Comparison of ENCODE assay signal across 8 mouse cellular contexts in the genomic region with DNA sequence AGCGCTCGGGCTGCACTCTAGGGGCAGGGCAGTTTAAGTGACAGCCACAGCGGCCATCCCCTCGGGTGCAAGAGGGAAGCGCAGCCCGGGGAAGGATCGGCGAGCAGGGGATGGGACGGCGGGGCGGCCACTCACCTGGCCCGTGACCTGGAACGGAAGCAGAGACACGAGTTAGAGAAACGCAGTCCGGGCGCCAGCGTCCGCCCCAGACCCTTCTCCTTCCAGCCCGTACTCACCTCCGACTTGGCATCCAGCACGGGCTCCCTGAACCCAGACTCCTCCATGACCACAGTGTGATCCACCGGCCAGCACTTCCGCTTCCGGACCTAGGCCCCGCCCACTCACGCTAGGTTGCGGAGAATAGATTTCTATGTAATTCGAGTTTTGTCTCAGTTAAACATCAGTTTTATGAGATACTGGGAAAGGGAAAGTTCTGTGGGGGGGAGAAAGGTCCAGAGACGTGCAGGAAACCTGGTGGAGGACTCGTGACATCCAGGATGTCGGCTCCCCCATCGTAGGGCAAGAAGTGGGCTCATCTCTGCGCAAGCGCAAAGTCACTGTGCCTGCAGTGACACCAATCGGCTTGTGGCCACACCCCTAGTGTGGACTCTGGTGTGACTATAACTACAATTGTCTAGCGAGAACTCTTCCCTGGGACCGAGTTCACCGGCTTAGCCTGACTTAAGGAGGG. TPM values are rescaled to one million over a fixed set of nuclear protein-coding genes. Genes with fewer than 3 reads are reported as not detected.
DNase-seq lines count a peak whose midpoint lies in the region; ATAC-seq lines count a peak whose summit lies in the region.

A gene (minus strand): TSS at position 534 of the 691 bp plus-strand sequence.

- H3K9me3 ChIP-seq in forebrain, embryonic 11.5 days (ENCODE audit: control insufficient read depth, low read length): no peaks in the 10 kb centered on the region
- H3K9me3 ChIP-seq in heart, embryonic 16.5 days (replicated peaks; ENCODE audit: control insufficient read depth, low read length): no peaks in the 10 kb centered on the region
- no peaks in the 10 kb centered on the region for H3K9me3 ChIP-seq in liver, embryonic 15.5 days (replicated peaks)
- no peaks in the 10 kb centered on the region for H3K9me3 ChIP-seq in neural tube, embryonic 12.5 days

- peak; percentile 99 for ATAC-seq in forebrain, embryonic 11.5 days (replicated peaks; ENCODE audit: low FRiP score)
- peak; percentile 99 for ATAC-seq in heart, embryonic 16.5 days (replicated peaks; ENCODE audit: extremely low read depth, insufficient read depth, low FRiP score)
- ATAC-seq in liver, embryonic 15.5 days (ENCODE audit: insufficient read depth): peak; percentile 97
- peak; percentile 99 for ATAC-seq in neural tube, embryonic 12.5 days (ENCODE audit: low FRiP score, low read depth)

- H3K4me3 ChIP-seq in forebrain, embryonic 11.5 days (ENCODE audit: low read depth, low read length): peak within 1 kb of the TSS; percentile 66
- peak within 1 kb of the TSS; percentile 94 for H3K4me3 ChIP-seq in heart, embryonic 16.5 days (ENCODE audit: low read length)
- peak within 1 kb of the TSS; percentile 95 for H3K4me3 ChIP-seq in liver, embryonic 15.5 days (replicated peaks)
- peak within 1 kb of the TSS; percentile 68 for H3K4me3 ChIP-seq in neural tube, embryonic 12.5 days

- DNase-seq in CD8-positive naive resting alpha-beta T cell, adult 2 months (ENCODE audit: low read depth in 2 of 2, low spot score in 2 of 2): peak; percentile 76 to 82
- DNase-seq in c-Kit-positive CD71-negative TER-119-negative erythroid progenitor cells, embryonic 14.5 days (ENCODE audit: low read depth): peak; percentile 84
- peak; percentile 89 for DNase-seq in forebrain, embryonic 11.5 days (ENCODE audit: low spot score)
- peak; percentile 95 to 96 for DNase-seq in kidney, postnatal 36 days
- peak; percentile 95 for DNase-seq in telencephalon, adult 2 months (ENCODE audit: low read depth, low spot score)

- peak within 1 kb of the TSS; percentile 64 for H3K9ac ChIP-seq in forebrain, embryonic 11.5 days (ENCODE audit: low read length)
- peak within 1 kb of the TSS; percentile 88 for H3K9ac ChIP-seq in heart, embryonic 16.5 days (ENCODE audit: low read length)
- H3K9ac ChIP-seq in liver, embryonic 15.5 days: peak within 1 kb of the TSS; percentile 77
- peak within 1 kb of the TSS; percentile 70 for H3K9ac ChIP-seq in neural tube, embryonic 12.5 days

- H3K27me3 ChIP-seq in forebrain, embryonic 11.5 days (ENCODE audit: control insufficient read depth, insufficient read depth, low read length): no peaks in the 10 kb centered on the region
- H3K27me3 ChIP-seq in heart, embryonic 16.5 days (ENCODE audit: control insufficient read depth, insufficient read depth, low read length): no peaks in the 10 kb centered on the region
- no peaks in the 10 kb centered on the region for H3K27me3 ChIP-seq in liver, embryonic 15.5 days
- no peaks in the 10 kb centered on the region for H3K27me3 ChIP-seq in neural tube, embryonic 12.5 days (replicated peaks)

- H3K4me1 ChIP-seq in forebrain, embryonic 11.5 days (replicated peaks; ENCODE audit: control insufficient read depth, insufficient read depth, low read length): 0 out of 2 replicates have a peak, but pooled peaks cover 3% of the 10 kb centered on the region
- H3K4me1 ChIP-seq in heart, embryonic 16.5 days (ENCODE audit: control insufficient read depth, insufficient read depth, low read length): peaks cover 3% of the 10 kb centered on the region
- peaks cover 17% of the 10 kb centered on the region for H3K4me1 ChIP-seq in liver, embryonic 15.5 days (replicated peaks)
- H3K4me1 ChIP-seq in neural tube, embryonic 12.5 days: 0 out of 2 replicates have a peak, but pooled peaks cover 5% of the 10 kb centered on the region

- WGBS in forebrain, embryonic 11.5 days: under 1% methylated on average over 39 of the region's 39 CpGs
- WGBS in heart, embryonic 16.5 days: under 1% methylated on average over 39 of the region's 39 CpGs
- WGBS in liver, embryonic 15.5 days (ENCODE audit: insufficient replicate concordance): under 1% methylated on average over 39 of the region's 39 CpGs
- under 1% methylated on average over 39 of the region's 39 CpGs for WGBS in neural tube, embryonic 12.5 days

- peak within 1 kb of the TSS; percentile 62; the same call in 1 of the 2 replicates for H3K27ac ChIP-seq in forebrain, embryonic 11.5 days (ENCODE audit: low read depth, low read length)
- H3K27ac ChIP-seq in heart, embryonic 16.5 days (ENCODE audit: low read length): peak within 1 kb of the TSS; percentile 83
- peak within 1 kb of the TSS; percentile 78 for H3K27ac ChIP-seq in liver, embryonic 15.5 days (replicated peaks)
- H3K27ac ChIP-seq in neural tube, embryonic 12.5 days: 0 out of 2 replicates have a peak within 1 kb of the TSS, but pooled peaks have one; percentile 0

- H3K36me3 ChIP-seq in forebrain, embryonic 11.5 days (ENCODE audit: control insufficient read depth, insufficient read depth, low read length): no peaks in the 10 kb centered on the region
- peaks cover 3% of the 10 kb centered on the region; the same call in 1 of the 2 replicates for H3K36me3 ChIP-seq in heart, embryonic 16.5 days (ENCODE audit: control insufficient read depth, insufficient read depth)
- no peaks in the 10 kb centered on the region for H3K36me3 ChIP-seq in liver, embryonic 15.5 days (replicated peaks)
- 0 out of 2 replicates have a peak, but pooled peaks cover under 1% of the 10 kb centered on the region for H3K36me3 ChIP-seq in neural tube, embryonic 12.5 days

- H3K4me2 ChIP-seq in forebrain, embryonic 11.5 days (ENCODE audit: low read depth, low read length, severe bottlenecking): peak within 1 kb of the TSS; percentile 71
- peak within 1 kb of the TSS; percentile 93 for H3K4me2 ChIP-seq in heart, embryonic 16.5 days (ENCODE audit: low read depth, low read length)
- peak within 1 kb of the TSS; percentile 83 for H3K4me2 ChIP-seq in liver, embryonic 15.5 days
- peak within 1 kb of the TSS; percentile 65 for H3K4me2 ChIP-seq in neural tube, embryonic 12.5 days (replicated peaks)

RNA-seq across cellular contexts. Expression of the gene that starts here (rescaled TPM):
- 110 and 113 TPM in 2 replicates for polyA plus RNA-seq in forebrain, embryonic 11.5 days (2014; fragmentation: Nextera tagmentation; extraction: Ambion mirVana)
- polyA plus RNA-seq in heart, embryonic 16.5 days (2015; fragmentation: Nextera tagmentation; extraction: Ambion mirVana): 65.9 and 75.3 TPM in 2 replicates
- polyA plus RNA-seq in liver, embryonic 15.5 days (2015; fragmentation: Nextera tagmentation; extraction: Ambion mirVana): 36.3 and 42.9 TPM in 2 replicates
- 100 and 103 TPM in 2 replicates for polyA plus RNA-seq in neural tube, embryonic 12.5 days (2016; fragmentation: Nextera tagmentation; extraction: Ambion mirVana)

Comparison
In these comparisons a context has a peak if more than half of its experiments do, and no peak if none do; other contexts are left out.
1. Peak in every context shown above with its lines: DNase-seq, ATAC-seq, H3K4me3 ChIP-seq and H3K27ac ChIP-seq.
2. H3K27ac ChIP-seq: peak in every context shown above with its lines; median percentile 83 in heart, embryonic 16.5 days; 78 in liver, embryonic 15.5 days; 62 in forebrain, embryonic 11.5 days; 0 in neural tube, embryonic 12.5 days.